Mouse (Mus musculus): ENCODE results near the gene Inpp4b.

GRCm38 (mm10) chr8:81773305-81773965 is 431.1 kb downstream of the Inpp4b start:
- TF ChIP-seq CTCF (IDR thresholded peaks at IDR 0.05; ENCODE audit: low read depth, low read length) (no peak), POLR2A (IDR thresholded peaks at IDR 0.05; ENCODE audit: borderline replicate concordance, low read depth, low read length) (no peak)

Data from bone marrow macrophage, adult 2 months (primary cell).